24 mouse cellular contexts compared by ENCODE assay signal in genomic region chr9:6217505-6217904, GRCm38 (mm10). TPM values are rescaled to one million over a fixed set of nuclear protein-coding genes. Genes with fewer than 3 reads are reported as not detected.
A peak's percentile ranks its signal among the peaks of the same experiment; 100 is the strongest.
DNase-seq lines count a peak whose midpoint lies in the region; ATAC-seq lines count a peak whose summit lies in the region.
"Had no signal": no experiment of that assay in that cellular context is flagged by ENCODE, and none has a peak within 500 bp of the region (broad histone marks: within the 10 kb centered on the region; RNA-seq: fewer than 3 reads in every experiment).

No protein-coding gene starts in this region.

- no peaks in the 10 kb centered on the region for H3K4me1 ChIP-seq in neural tube, embryonic 11.5 days (ENCODE audit: control insufficient read depth, insufficient read depth, low read length)
- H3K4me1 ChIP-seq: embryonic facial prominence, embryonic 10.5 days; embryonic facial prominence, embryonic 12.5 days; forebrain, embryonic 13.5 days; forebrain, embryonic 15.5 days had no signal

- H3K4me3 ChIP-seq in neural tube, embryonic 11.5 days (ENCODE audit: low read depth, low read length), result no peak overlapping the region
- H3K4me3 ChIP-seq: embryonic facial prominence, embryonic 10.5 days; embryonic facial prominence, embryonic 12.5 days; forebrain, embryonic 13.5 days; forebrain, embryonic 15.5 days had no signal

- peak; percentile 53; the same call in 1 of the 2 replicates for ATAC-seq in neural tube, embryonic 11.5 days (ENCODE audit: insufficient read depth, low FRiP score, low TSS enrichment)
- ATAC-seq: activated CD4-positive, CD25-positive, alpha-beta regulatory T cell, adult 4 months; CD4-positive, CD25-positive, alpha-beta regulatory T cell, adult 4 months; forebrain, embryonic 13.5 days; forebrain, embryonic 15.5 days; Patski had no signal

- no peak overlapping the region for H3K9ac ChIP-seq in neural tube, embryonic 11.5 days (ENCODE audit: low read length)
- H3K9ac ChIP-seq: embryonic facial prominence, embryonic 12.5 days; forebrain, embryonic 13.5 days; forebrain, embryonic 15.5 days had no signal

- H3K36me3 ChIP-seq in neural tube, embryonic 11.5 days (ENCODE audit: control insufficient read depth, insufficient read depth, low read length), result no peaks in the 10 kb centered on the region
- H3K36me3 ChIP-seq: embryonic facial prominence, embryonic 10.5 days; embryonic facial prominence, embryonic 12.5 days; forebrain, embryonic 15.5 days; G1E had no signal

- 51% methylated on average over 1 of the region's 1 CpGs for WGBS in neural tube, embryonic 11.5 days

- no peak for DNase-seq in neural tube, embryonic 11.5 days (ENCODE audit: low spot score)
- DNase-seq in neural tube, embryonic 10.5 days (ENCODE audit: extremely low spot score, low spot score), result no peak
- peak; percentile 38 for DNase-seq in retina, embryonic 14.5 days (ENCODE audit: low spot score)
- no peak for DNase-seq in retina, postnatal 1 day
- no peak for DNase-seq in heart, adult 18-20 months
- DNase-seq: adrenal gland, adult 8-10 months; adrenal gland, postnatal 14 days; adrenal gland, postnatal 36 days; B cell, adult 2 months; cerebellum, adult 11-12 months; cerebellum, adult 2 months; cerebellum, adult 9-10 months; cerebellum, postnatal 25 days had no signal

- no peak overlapping the region for H3K4me2 ChIP-seq in neural tube, embryonic 11.5 days (ENCODE audit: low read depth)
- H3K4me2 ChIP-seq: embryonic facial prominence, embryonic 12.5 days; forebrain, embryonic 13.5 days; forebrain, embryonic 15.5 days had no signal

- H3K9me3 ChIP-seq in neural tube, embryonic 11.5 days (ENCODE audit: control insufficient read depth, low read length), result no peaks in the 10 kb centered on the region
- H3K9me3 ChIP-seq: embryonic facial prominence, embryonic 10.5 days; embryonic facial prominence, embryonic 12.5 days; forebrain, embryonic 13.5 days; forebrain, embryonic 15.5 days; G1E had no signal

- no peak overlapping the region for H3K27ac ChIP-seq in neural tube, embryonic 11.5 days (ENCODE audit: low read depth, low read length)
- H3K27ac ChIP-seq: embryonic facial prominence, embryonic 10.5 days; embryonic facial prominence, embryonic 12.5 days; forebrain, embryonic 13.5 days; forebrain, embryonic 15.5 days had no signal

- no peaks in the 10 kb centered on the region for H3K27me3 ChIP-seq in neural tube, embryonic 11.5 days (ENCODE audit: control insufficient read depth, insufficient read depth, low read length)
- H3K27me3 ChIP-seq: CH12.LX; embryonic facial prominence, embryonic 12.5 days; forebrain, embryonic 13.5 days; forebrain, embryonic 15.5 days; Patski had no signal

RNA-seq across cellular contexts. Expression of gene Pdgfd, which starts 49.1 kb away (rescaled TPM):
- 3.6 and 4.2 TPM in 2 replicates for polyA plus RNA-seq in neural tube, embryonic 11.5 days (2014; fragmentation: Nextera tagmentation; extraction: Ambion mirVana)
- total RNA-seq in heart, adult 18-20 months (2021), result 10 to 100 TPM; 10.7 to 13.7 TPM
- total RNA-seq: CH12.LX, G1E had no signal
- polyA plus RNA-seq: activated CD4-positive, CD25-positive, alpha-beta regulatory T cell, adult 4 months; CD4-positive, CD25-positive, alpha-beta regulatory T cell, adult 4 months; G1E had no signal

RNA-seq across cellular contexts. Expression of gene Ddi1, which starts 52.1 kb away (rescaled TPM):
- polyA plus RNA-seq in neural tube, embryonic 11.5 days (2014; fragmentation: Nextera tagmentation; extraction: Ambion mirVana), result 0.04 and 0.07 TPM in 2 replicates
- total RNA-seq in heart, adult 18-20 months (2021), result not detected
- total RNA-seq: adrenal gland, adult 18-20 months; adrenal gland, adult 8-10 months; adrenal gland, postnatal 14 days; adrenal gland, postnatal 36 days; CH12.LX had no signal
- polyA plus RNA-seq: activated CD4-positive, CD25-positive, alpha-beta regulatory T cell, adult 4 months; CD4-positive, CD25-positive, alpha-beta regulatory T cell, adult 4 months; cerebellum, adult 2 months; cortical plate, adult 2 months; forebrain, embryonic 13.5 days; forebrain, embryonic 15.5 days; G1E had no signal
